Mouse (Mus musculus) lung, embryonic 16.5 days (tissue): ENCODE measurements around the gene Tfeb. TPM values are rescaled to one million over a fixed set of nuclear protein-coding genes. Genes with fewer than 3 reads are reported as not detected.

Experiments
- polyA plus RNA-seq: library from polyadenylated mRNA; unstranded; fragments of >200 nt; fragmentation: Nextera tagmentation; extraction: Ambion mirVana; gene quantifications from 2 replicates; pipeline ENCODE4 v1.2.1, GENCODE M21; 2015

Tfeb gene
- polyA plus RNA-seq, 1 experiment from 2014 or later: 13.1 TPM

Other genes with a start within 250 kb of the Tfeb start
- 30.5 and 30.9 TPM in 2 replicates for gene Taf8, start 234.7 kb upstream of the Tfeb start, polyA plus RNA-seq
- 258 and 277 TPM in 2 replicates for gene Ccnd3, start 232.0 kb upstream of the Tfeb start, polyA plus RNA-seq
- 17.0 and 19.4 TPM in 2 replicates for gene Bysl, start 125.5 kb upstream of the Tfeb start, polyA plus RNA-seq
- 50.1 and 51.6 TPM in 2 replicates for gene Med20, start 125.4 kb upstream of the Tfeb start, polyA plus RNA-seq
- 1.8 and 2.2 TPM in 2 replicates for gene Gm20517, start 125.4 kb upstream of the Tfeb start, polyA plus RNA-seq
- gene Usp49, start 106.3 kb upstream of the Tfeb start, polyA plus RNA-seq: 2.5 and 2.6 TPM in 2 replicates
- 389 and 399 TPM in 2 replicates for gene Tomm6, start 48.6 kb upstream of the Tfeb start, polyA plus RNA-seq
- 5.1 TPM in 2 replicates for gene Frs3, start 48.0 kb upstream of the Tfeb start, polyA plus RNA-seq
- gene Gm21981, start 42.6 kb upstream of the Tfeb start, polyA plus RNA-seq: 0.26 and 0.41 TPM in 2 replicates
- 0.69 and 0.88 TPM in 2 replicates for gene Prickle4, start 42.3 kb upstream of the Tfeb start, polyA plus RNA-seq
- 22.5 and 26.8 TPM in 2 replicates for gene Pgc, start 10.2 kb upstream of the Tfeb start, polyA plus RNA-seq
- 18.1 and 22.1 TPM in 2 replicates for gene Mdfi, start 97.7 kb downstream of the Tfeb start, polyA plus RNA-seq
- 13.6 and 14.6 TPM in 2 replicates for gene Foxp4, start 187.6 kb downstream of the Tfeb start, polyA plus RNA-seq